Mouse (Mus musculus): ENCODE measurements around the gene Grik1. TPM values are rescaled to one million over a fixed set of nuclear protein-coding genes. Genes with fewer than 3 reads are reported as not detected.

Grik1 gene
- polyA plus RNA-seq, 3 experiments from 2014 or later, result 0.09 TPM; not detected in 2

GRCm38 (mm10) chr16:88141594-88141993, 148.5 kb downstream of the Grik1 start:
- ATAC-seq, result no peak

GRCm38 (mm10) chr16:88138913-88139312, 151.2 kb downstream of the Grik1 start:
- no peak for ATAC-seq

GRCm38 (mm10) chr16:88132919-88133318, 157.1 kb downstream of the Grik1 start:
- no peak for ATAC-seq

GRCm38 (mm10) chr16:88131103-88131502, 159.0 kb downstream of the Grik1 start:
- no peak for ATAC-seq

GRCm38 (mm10) chr16:88125098-88125497, 165.0 kb downstream of the Grik1 start:
- no peak for ATAC-seq

- ATAC-seq, result no peak
Observed at GRCm38 (mm10) chr16:88112551-88113138, 177.4 kb downstream of the Grik1 start.

GRCm38 (mm10) chr16:88111459-88111858, 178.6 kb downstream of the Grik1 start:
- no peak for ATAC-seq

GRCm38 (mm10) chr16:88094206-88094789, 195.8 kb downstream of the Grik1 start:
- no peak for ATAC-seq

- no peak for ATAC-seq
Observed at GRCm38 (mm10) chr16:88087280-88087679, 202.8 kb downstream of the Grik1 start.

- ATAC-seq, result no peak
Observed at GRCm38 (mm10) chr16:88074716-88075115, 215.3 kb downstream of the Grik1 start.

- no peak for ATAC-seq
Observed at GRCm38 (mm10) chr16:88060936-88061335, 229.1 kb downstream of the Grik1 start.

GRCm38 (mm10) chr16:88048121-88048520, 241.9 kb downstream of the Grik1 start:
- ATAC-seq, result no peak

- ATAC-seq, result no peak
Observed at GRCm38 (mm10) chr16:88044321-88044720, 245.7 kb downstream of the Grik1 start.

- no peak for ATAC-seq
Observed at GRCm38 (mm10) chr16:88042458-88042857, 247.6 kb downstream of the Grik1 start.

- ATAC-seq, result no peak
Observed at GRCm38 (mm10) chr16:88038503-88039091, 251.5 kb downstream of the Grik1 start.

GRCm38 (mm10) chr16:87988805-87989204, 301.3 kb downstream of the Grik1 start:
- no peak for ATAC-seq

GRCm38 (mm10) chr16:87984201-87984870, 305.7 kb downstream of the Grik1 start:
- no peak for ATAC-seq

GRCm38 (mm10) chr16:87974076-87974443, 316.0 kb downstream of the Grik1 start:
- ATAC-seq, result no peak

GRCm38 (mm10) chr16:87973394-87974075, 316.5 kb downstream of the Grik1 start:
- no peak for ATAC-seq

- ATAC-seq, result no peak
Observed at GRCm38 (mm10) chr16:87971911-87972310, 318.2 kb downstream of the Grik1 start.

GRCm38 (mm10) chr16:87969936-87970335, 320.1 kb downstream of the Grik1 start:
- ATAC-seq, result no peak

GRCm38 (mm10) chr16:87961419-87961818, 328.6 kb downstream of the Grik1 start:
- no peak for ATAC-seq

GRCm38 (mm10) chr16:87957449-87957848, 332.6 kb downstream of the Grik1 start:
- no peak for ATAC-seq
